Mouse (Mus musculus) erythroblast, embryonic 14.5 days (primary cell): Measurements from ENCODE around the gene Glud1. TPM values are rescaled to one million over a fixed set of nuclear protein-coding genes. Genes with fewer than 3 reads are reported as not detected.

Experiments
- H3K27me3 ChIP-seq: 2 replicates; pipeline ENCODE4 v1.6.1; 2012; ENCODE audit warnings: inconsistent platforms; ENCODE audit not compliant: control insufficient read depth
- H3K36me3 ChIP-seq: 2 replicates; pipeline ENCODE4 v1.6.1; 2012; ENCODE audit warnings: mild to moderate bottlenecking, inconsistent platforms; ENCODE audit not compliant: control insufficient read depth
- H3K4me1 ChIP-seq: 2 replicates; pipeline ENCODE4 v1.6.1; 2012; ENCODE audit warnings: inconsistent platforms; ENCODE audit not compliant: control insufficient read depth
- H3K4me3 ChIP-seq: replicated peaks from 2 replicates; pipeline ENCODE3; 2012; ENCODE audit warnings: moderate library complexity, mild to moderate bottlenecking, inconsistent platforms
- H3K9me3 ChIP-seq: 2 replicates; pipeline ENCODE4 v1.6.1; 2012; ENCODE audit warnings: low read length, inconsistent platforms, mixed read lengths; ENCODE audit not compliant: control insufficient read depth
- GATA1 ChIP-seq: IDR thresholded peaks from 2 replicates; pipeline ENCODE4 v1.6.1; 2012; ENCODE audit warnings: low read length, inconsistent platforms, mixed read lengths
- TAL1 ChIP-seq: IDR thresholded peaks from 3 replicates; pipeline ENCODE4 v1.6.1; 2012; ENCODE audit warnings: low read length, inconsistent platforms, mixed read lengths
- polyA plus RNA-seq: library from polyadenylated mRNA; stranded (reverse); fragments of >175 nt; gene quantifications from 2 replicates; pipeline ENCODE4 v1.2.3, GENCODE M21; 2012

The Glud1 gene
- polyA plus RNA-seq, 1 experiment: 0.87 TPM

- H3K36me3 ChIP-seq: peaks cover 11% of the 10 kb centered on the region; the same call in 1 of the 2 replicates
- H3K9me3 ChIP-seq: no peaks in the 10 kb centered on the region
- no peaks in the 10 kb centered on the region for H3K4me1 ChIP-seq
- H3K4me3 ChIP-seq: no peak overlapping the region
- 0 out of 2 replicates have a peak, but pooled peaks cover 1% of the 10 kb centered on the region for H3K27me3 ChIP-seq
- TF ChIP-seq TAL1: no peak
- TF ChIP-seq GATA1: no peak
Measured at GRCm38 (mm10) chr14:34318113-34318512, 7.6 kb downstream of the Glud1 start.

- no peak overlapping the region for H3K4me3 ChIP-seq
- H3K27me3 ChIP-seq: no peaks in the 10 kb centered on the region
- peaks cover 20% of the 10 kb centered on the region for H3K36me3 ChIP-seq
- no peaks in the 10 kb centered on the region for H3K4me1 ChIP-seq
- TF ChIP-seq TAL1 (no peak), GATA1 (no peak)
- H3K9me3 ChIP-seq: no peaks in the 10 kb centered on the region
Measured at GRCm38 (mm10) chr14:34323576-34324085, 13.1 kb downstream of the Glud1 start.

GRCm38 (mm10) chr14:34326606-34327005 lies 16.1 kb downstream of the Glud1 start:
- no peak for TF ChIP-seq TAL1
- TF ChIP-seq GATA1: no peak
- H3K36me3 ChIP-seq: peaks cover 33% of the 10 kb centered on the region
- no peak overlapping the region for H3K4me3 ChIP-seq
- no peaks in the 10 kb centered on the region for H3K9me3 ChIP-seq
- no peaks in the 10 kb centered on the region for H3K4me1 ChIP-seq
- H3K27me3 ChIP-seq: no peaks in the 10 kb centered on the region

- Histone ChIP-seq H3K4me1 (no peaks in the 10 kb centered on the region), H3K27me3 (no peaks in the 10 kb centered on the region), H3K9me3 (no peaks in the 10 kb centered on the region), H3K36me3 (peaks cover 34% of the 10 kb centered on the region), H3K4me3 (no peak overlapping the region)
- TF ChIP-seq GATA1 (no peak), TAL1 (no peak)
Measured at GRCm38 (mm10) chr14:34327618-34328017, 17.1 kb downstream of the Glud1 start.

GRCm38 (mm10) chr14:34330657-34331158 lies 20.2 kb downstream of the Glud1 start:
- no peaks in the 10 kb centered on the region for H3K4me1 ChIP-seq
- TF ChIP-seq TAL1: no peak
- TF ChIP-seq GATA1: no peak
- no peak overlapping the region for H3K4me3 ChIP-seq
- peaks cover 38% of the 10 kb centered on the region for H3K36me3 ChIP-seq
- H3K27me3 ChIP-seq: no peaks in the 10 kb centered on the region
- no peaks in the 10 kb centered on the region for H3K9me3 ChIP-seq

- Histone ChIP-seq H3K4me3 (no peak overlapping the region), H3K4me1 (no peaks in the 10 kb centered on the region), H3K9me3 (no peaks in the 10 kb centered on the region), H3K27me3 (no peaks in the 10 kb centered on the region), H3K36me3 (peaks cover 45% of the 10 kb centered on the region)
- TF ChIP-seq TAL1 (no peak), GATA1 (no peak)
Measured at GRCm38 (mm10) chr14:34331886-34332285, 21.4 kb downstream of the Glud1 start.

GRCm38 (mm10) chr14:34332476-34332875 lies 21.9 kb downstream of the Glud1 start:
- H3K4me1 ChIP-seq: no peaks in the 10 kb centered on the region
- TF ChIP-seq TAL1 (no peak), GATA1 (no peak)
- no peak overlapping the region for H3K4me3 ChIP-seq
- H3K9me3 ChIP-seq: no peaks in the 10 kb centered on the region
- H3K27me3 ChIP-seq: no peaks in the 10 kb centered on the region
- peaks cover 47% of the 10 kb centered on the region for H3K36me3 ChIP-seq

GRCm38 (mm10) chr14:34339446-34339845 lies 28.9 kb downstream of the Glud1 start:
- no peaks in the 10 kb centered on the region for H3K9me3 ChIP-seq
- TF ChIP-seq GATA1: no peak
- TF ChIP-seq TAL1: no peak
- H3K4me3 ChIP-seq: no peak overlapping the region
- no peaks in the 10 kb centered on the region for H3K27me3 ChIP-seq
- peaks cover 45% of the 10 kb centered on the region for H3K36me3 ChIP-seq
- H3K4me1 ChIP-seq: no peaks in the 10 kb centered on the region

- Histone ChIP-seq H3K36me3 (peaks cover 31% of the 10 kb centered on the region), H3K4me1 (no peaks in the 10 kb centered on the region), H3K9me3 (no peaks in the 10 kb centered on the region), H3K4me3 (no peak overlapping the region), H3K27me3 (no peaks in the 10 kb centered on the region)
- TF ChIP-seq GATA1 (no peak), TAL1 (no peak)
Measured at GRCm38 (mm10) chr14:34341993-34342392, 31.5 kb downstream of the Glud1 start.

- TF ChIP-seq GATA1 (no peak), TAL1 (no peak)
- Histone ChIP-seq H3K4me1 (no peaks in the 10 kb centered on the region), H3K36me3 (peaks cover 24% of the 10 kb centered on the region), H3K9me3 (no peaks in the 10 kb centered on the region), H3K4me3 (no peak overlapping the region), H3K27me3 (no peaks in the 10 kb centered on the region)
Measured at GRCm38 (mm10) chr14:34343078-34343477, 32.6 kb downstream of the Glud1 start.
